Mouse (Mus musculus): ENCODE measurements around the gene Eogt.
A peak's percentile ranks its signal among the peaks of the same experiment; 100 is the strongest.

Eogt gene

GRCm38 (mm10) chr6:97148383-97149251 lies at the start of gene Eogt:
Gene Eogt (minus strand): TSS chr6:97149182.
- DNase-seq (ENCODE audit: low spot score in 2 of 2), result peak; percentile 73 to 74

GRCm38 (mm10) chr6:97179367-97179828 lies 30.4 kb upstream of the Eogt start:
- DNase-seq (ENCODE audit: low spot score in 2 of 2), result no peak

- DNase-seq (ENCODE audit: low spot score in 2 of 2), result peak; percentile 91 to 93
Measured at GRCm38 (mm10) chr6:97178491-97179366, 29.7 kb upstream of the Eogt start, which contains the start of gene Tmf1. Gene Tmf1 (minus strand): TSS chr6:97179122.

GRCm38 (mm10) chr6:97175716-97176115 lies 26.7 kb upstream of the Eogt start:
- no peak for DNase-seq (ENCODE audit: low spot score in 2 of 2)

- no peak for DNase-seq (ENCODE audit: low spot score in 2 of 2)
Measured at GRCm38 (mm10) chr6:97150156-97150555, 1.2 kb upstream of the Eogt start.

GRCm38 (mm10) chr6:97149721-97150120 lies 739 bp upstream of the Eogt start:
- DNase-seq (ENCODE audit: low spot score in 2 of 2), result no peak

- peak; percentile 41 to 70 for DNase-seq (ENCODE audit: low spot score in 2 of 2)
Measured at GRCm38 (mm10) chr6:97147755-97148382, 1.1 kb downstream of the Eogt start.

GRCm38 (mm10) chr6:97145156-97145555 lies 3.8 kb downstream of the Eogt start:
- DNase-seq (ENCODE audit: low spot score in 2 of 2), result peak in 1 of 2 experiments; percentile 42

GRCm38 (mm10) chr6:97144359-97144758 lies 4.6 kb downstream of the Eogt start:
- no peak for DNase-seq (ENCODE audit: low spot score in 2 of 2)

GRCm38 (mm10) chr6:97142611-97143010 lies 6.4 kb downstream of the Eogt start:
- no peak for DNase-seq (ENCODE audit: low spot score in 2 of 2)

GRCm38 (mm10) chr6:97141811-97142210 lies 7.2 kb downstream of the Eogt start:
- no peak for DNase-seq (ENCODE audit: low spot score in 2 of 2)

GRCm38 (mm10) chr6:97132707-97133303 lies 16.2 kb downstream of the Eogt start:
- DNase-seq (ENCODE audit: low spot score in 2 of 2), result no peak

- no peak for DNase-seq (ENCODE audit: low spot score in 2 of 2)
Measured at GRCm38 (mm10) chr6:97131808-97132207, 17.2 kb downstream of the Eogt start.

GRCm38 (mm10) chr6:97130979-97131378 lies 18.0 kb downstream of the Eogt start:
- DNase-seq (ENCODE audit: low spot score in 2 of 2), result no peak

GRCm38 (mm10) chr6:97124336-97125010 lies 24.5 kb downstream of the Eogt start:
- DNase-seq (ENCODE audit: low spot score in 2 of 2), result peak in 1 of 2 experiments; percentile 33

GRCm38 (mm10) chr6:97120922-97121321 lies 28.1 kb downstream of the Eogt start:
- no peak for DNase-seq (ENCODE audit: low spot score in 2 of 2)

GRCm38 (mm10) chr6:97118327-97118726 lies 30.7 kb downstream of the Eogt start:
- peak in 1 of 2 experiments; percentile 23 for DNase-seq (ENCODE audit: low spot score in 2 of 2)

- no peak for DNase-seq (ENCODE audit: low spot score in 2 of 2)
Measured at GRCm38 (mm10) chr6:97116896-97117295, 32.1 kb downstream of the Eogt start.

- DNase-seq (ENCODE audit: low spot score in 2 of 2), result no peak
Measured at GRCm38 (mm10) chr6:97114821-97115220, 34.2 kb downstream of the Eogt start.

- DNase-seq (ENCODE audit: low spot score in 2 of 2), result no peak
Measured at GRCm38 (mm10) chr6:97112177-97112576, 36.8 kb downstream of the Eogt start.

- DNase-seq (ENCODE audit: low spot score in 2 of 2), result no peak
Measured at GRCm38 (mm10) chr6:97106777-97107176, 42.2 kb downstream of the Eogt start.
